Mouse (Mus musculus) midbrain, embryonic 10.5 days (tissue): ENCODE results near the gene Igsf21. TPM values are rescaled to one million over a fixed set of nuclear protein-coding genes. Genes with fewer than 3 reads are reported as not detected.
A peak's percentile ranks its signal among the peaks of the same experiment; 100 is the strongest.

Experiments used
- DNase-seq: peaks from one replicate; pipeline ENCODE4 v3.0.0-alpha.2; 2017; ENCODE audit warnings: low spot score
- H3K27ac ChIP-seq: fragments of 300-500 bp; sonication (generic); replicated peaks from 2 replicates; pipeline ENCODE4 v1.5.1; 2016; ENCODE audit warnings: mild to moderate bottlenecking
- H3K27me3 ChIP-seq: fragments of 300-500 bp; sonication (generic); 2 replicates; pipeline ENCODE4 v1.6.1; 2016; ENCODE audit warnings: low read depth, mild to moderate bottlenecking; ENCODE audit not compliant: poor library complexity, severe bottlenecking
- H3K36me3 ChIP-seq: fragments of 300-500 bp; sonication (generic); 2 replicates; pipeline ENCODE4 v1.6.1; 2016; ENCODE audit warnings: mild to moderate bottlenecking, moderate library complexity
- H3K4me1 ChIP-seq: fragments of 300-500 bp; sonication (generic); 2 replicates; pipeline ENCODE4 v1.6.1; 2016
- H3K4me3 ChIP-seq: fragments of 300-500 bp; sonication (generic); 2 replicates; pipeline ENCODE4 v1.5.1; 2016; ENCODE audit warnings: mild to moderate bottlenecking, moderate library complexity
- H3K9me3 ChIP-seq: fragments of 300-500 bp; sonication (generic); replicated peaks from 2 replicates; pipeline ENCODE4 v1.6.1; 2016; ENCODE audit warnings: mild to moderate bottlenecking
- WGBS: fragments of 180-500 bp; shearing (Covaris S2); methylation state at CpG from one replicate; pipeline ENCODE4 v1.1.7; 2016; 5-methylcytosine and 5-hydroxymethylcytosine counted together
- polyA plus RNA-seq: library from polyadenylated mRNA; unstranded; fragments of >200 nt; fragmentation: Nextera tagmentation; extraction: Ambion mirVana; gene quantifications from 2 replicates; pipeline ENCODE4 v1.2.1, GENCODE M21; 2016

Gene Igsf21
- polyA plus RNA-seq, 1 experiment from 2014 or later: 9.5 TPM

DNA sequence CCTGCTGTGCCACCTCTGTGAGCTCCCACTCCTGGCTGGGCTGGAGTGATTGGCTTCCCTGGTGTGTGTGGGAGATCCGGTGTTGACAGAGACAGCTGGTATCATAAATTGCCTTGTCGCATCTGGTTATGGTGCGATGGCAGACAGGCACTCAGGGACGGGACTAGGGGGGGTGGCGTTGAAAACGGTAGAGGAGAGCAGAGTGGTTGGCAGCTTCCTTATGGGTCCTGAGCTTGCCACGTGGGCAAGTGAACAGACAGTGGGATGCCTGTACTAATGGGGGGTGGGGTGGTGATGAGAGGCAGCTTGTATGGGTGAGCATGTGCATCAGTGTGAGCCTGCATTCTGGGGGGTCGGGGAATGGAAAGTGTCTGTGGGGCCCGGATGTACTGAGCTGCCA lies 130.8 kb downstream of the Igsf21 start:
- 90% methylated on average over 9 of the region's 9 CpGs for WGBS
- Histone ChIP-seq H3K27me3 (peaks cover 13% of the 10 kb centered on the region; the same call in 1 of the 2 replicates), H3K9me3 (no peaks in the 10 kb centered on the region), H3K4me3 (no peak overlapping the region), H3K4me1 (peaks cover 7% of the 10 kb centered on the region; the same call in 1 of the 2 replicates), H3K27ac (no peak overlapping the region), H3K36me3 (no peaks in the 10 kb centered on the region)
- DNase-seq: no peak

DNA sequence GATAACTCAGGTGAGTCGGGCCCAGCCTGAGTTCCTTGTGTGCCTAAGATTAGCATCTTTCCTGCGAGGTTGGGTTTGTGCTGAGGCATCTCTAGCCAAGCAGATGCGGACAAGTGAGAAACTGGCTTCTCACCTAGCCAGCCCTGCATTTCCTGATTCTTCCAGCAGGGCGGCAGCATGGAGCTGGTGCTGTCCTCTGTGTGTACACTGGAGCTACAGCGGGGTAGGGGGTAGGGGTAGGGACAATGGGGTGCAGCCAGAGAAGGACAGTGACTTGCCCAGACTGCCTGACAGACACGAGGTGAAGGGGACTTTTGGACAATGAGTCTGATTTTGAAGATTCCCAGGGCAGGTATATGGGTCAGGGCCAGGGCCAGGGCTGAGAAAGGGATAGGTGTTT lies 131.5 kb downstream of the Igsf21 start:
- 93% methylated on average over 6 of the region's 6 CpGs for WGBS
- no peaks in the 10 kb centered on the region for H3K36me3 ChIP-seq
- H3K27ac ChIP-seq: no peak overlapping the region
- peaks cover 20% of the 10 kb centered on the region for H3K27me3 ChIP-seq
- no peaks in the 10 kb centered on the region for H3K9me3 ChIP-seq
- no peak for DNase-seq
- H3K4me1 ChIP-seq: peaks cover 7% of the 10 kb centered on the region; the same call in 1 of the 2 replicates
- H3K4me3 ChIP-seq: no peak overlapping the region

DNA sequence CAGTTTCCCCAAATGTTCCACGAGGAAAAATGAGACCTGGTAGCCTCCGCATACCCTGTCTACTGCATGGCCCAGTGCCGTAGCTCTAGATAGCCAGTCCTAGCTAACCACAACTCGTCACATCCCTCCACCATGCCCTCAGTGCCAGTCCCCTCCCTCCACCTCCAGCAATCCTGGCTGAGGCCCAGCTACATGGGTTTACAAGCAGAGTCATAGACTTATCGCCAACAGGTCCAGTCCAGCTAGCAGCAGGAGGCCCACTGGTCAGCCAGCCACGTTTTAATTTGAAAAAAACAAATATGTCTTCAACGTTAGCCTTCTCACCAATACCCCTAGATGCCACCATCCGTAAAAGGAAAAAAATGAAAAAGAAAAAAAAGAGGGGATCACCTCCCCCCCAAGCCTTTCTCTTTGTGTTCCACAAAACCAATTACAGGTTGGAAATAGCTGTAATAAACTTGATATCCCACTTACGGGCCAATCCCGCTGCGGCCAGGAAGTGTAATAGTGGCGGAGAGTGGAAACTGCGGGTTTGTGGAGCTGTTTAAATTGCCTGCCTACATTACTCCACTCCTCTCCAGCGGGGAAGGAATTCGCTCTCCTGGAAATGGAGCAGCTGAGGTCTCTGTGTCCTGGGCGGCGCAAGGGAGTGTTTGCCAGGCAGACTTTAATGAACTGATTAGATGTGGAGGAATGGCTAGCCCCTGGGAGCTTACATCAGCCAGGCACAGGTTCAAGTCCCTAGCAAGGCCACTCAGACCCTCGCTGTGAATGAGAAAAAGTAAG lies 132.7 kb downstream of the Igsf21 start:
- WGBS: 88% methylated on average over 18 of the region's 18 CpGs
- Histone ChIP-seq H3K27me3 (peaks cover 32% of the 10 kb centered on the region), H3K27ac (no peak overlapping the region), H3K36me3 (no peaks in the 10 kb centered on the region), H3K9me3 (no peaks in the 10 kb centered on the region), H3K4me1 (peaks cover 8% of the 10 kb centered on the region), H3K4me3 (no peak overlapping the region)
- DNase-seq: no peak

DNA sequence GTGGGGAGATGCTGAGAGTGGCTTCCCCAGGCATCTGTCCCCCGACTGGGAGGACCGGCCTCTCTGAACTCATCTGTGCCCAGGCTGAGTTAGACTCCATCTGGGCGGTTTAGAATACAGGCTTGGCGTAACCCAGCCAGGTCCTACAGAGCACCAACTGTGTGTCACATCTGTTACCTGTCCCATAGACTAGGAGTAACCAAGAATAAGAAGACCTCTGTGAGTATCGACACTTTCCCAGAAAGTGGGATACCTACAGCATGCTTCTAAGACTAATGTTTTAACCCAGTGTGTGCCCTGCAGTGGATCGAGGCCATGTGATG lies 137.0 kb downstream of the Igsf21 start:
- Histone ChIP-seq H3K4me3 (peak overlapping the region; percentile 50), H3K36me3 (no peaks in the 10 kb centered on the region), H3K27ac (peak overlapping the region; percentile 75), H3K4me1 (peaks cover 30% of the 10 kb centered on the region), H3K9me3 (no peaks in the 10 kb centered on the region), H3K27me3 (peaks cover 70% of the 10 kb centered on the region)
- DNase-seq: no peak
- WGBS: 46% methylated on average over 6 of the region's 6 CpGs

DNA sequence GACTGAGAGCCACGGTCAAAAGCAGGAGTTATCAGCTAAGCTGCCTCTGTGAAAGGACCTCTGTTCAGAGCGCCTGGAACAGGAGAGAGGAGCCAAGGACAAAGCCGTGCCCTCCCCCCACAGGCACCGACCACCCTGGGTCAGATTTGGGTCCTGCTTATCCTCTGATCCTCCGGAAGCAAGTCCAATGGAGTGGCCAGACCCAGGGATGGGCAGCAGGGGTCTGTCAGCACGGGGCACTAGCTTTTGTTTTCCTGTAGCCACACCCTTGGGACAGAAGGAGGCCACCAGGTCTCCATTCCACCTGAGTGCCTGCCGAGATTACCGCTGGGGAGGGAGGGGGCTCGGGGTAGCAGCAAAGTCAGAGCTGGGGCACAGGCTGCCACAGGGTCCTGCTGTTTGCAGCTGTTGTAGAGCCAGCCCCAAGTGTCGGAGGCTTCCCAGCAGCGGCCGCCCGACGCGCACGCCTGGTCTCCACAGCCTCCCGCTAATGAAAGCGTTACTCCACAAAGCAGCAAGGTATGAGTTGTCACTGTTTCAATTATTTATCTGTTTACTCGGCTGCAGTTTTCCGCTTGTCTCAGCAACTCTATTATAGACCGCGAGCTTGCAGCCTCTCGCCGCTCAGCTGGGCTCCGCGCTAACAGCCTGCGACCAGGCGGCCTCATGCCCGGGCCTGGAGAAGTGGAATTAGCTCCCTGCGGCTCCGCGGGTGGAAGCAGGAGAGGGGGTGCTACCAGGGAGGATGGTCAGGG lies 137.5 kb downstream of the Igsf21 start:
- Histone ChIP-seq H3K27ac (peak overlapping the region; percentile 75), H3K4me1 (peaks cover 36% of the 10 kb centered on the region), H3K4me3 (peak overlapping the region; percentile 50), H3K36me3 (no peaks in the 10 kb centered on the region), H3K27me3 (peaks cover 76% of the 10 kb centered on the region), H3K9me3 (no peaks in the 10 kb centered on the region)
- DNase-seq: peak; percentile 52
- WGBS: under 1% methylated on average over 32 of the region's 32 CpGs

DNA sequence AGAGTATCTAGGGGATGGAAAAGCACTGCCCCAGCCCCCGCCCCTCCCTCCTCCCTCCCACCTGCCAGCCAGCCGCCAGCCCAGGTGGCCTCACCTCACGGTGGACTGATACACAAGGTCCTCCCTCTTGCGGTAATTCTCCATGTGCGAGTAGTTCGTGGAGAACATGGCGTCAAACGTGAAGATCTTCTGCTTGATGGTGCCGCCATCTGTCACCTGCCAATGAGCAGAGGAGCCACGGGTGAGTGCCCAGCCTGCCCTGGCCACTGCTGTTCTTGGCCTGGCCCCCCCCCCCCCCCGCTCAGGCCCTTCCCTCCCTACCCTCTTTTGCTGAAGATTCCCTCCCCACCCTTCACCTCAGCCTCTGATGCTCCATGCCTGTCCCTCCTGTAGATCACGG lies 139.4 kb downstream of the Igsf21 start:
- DNase-seq: no peak
- H3K27me3 ChIP-seq: peaks cover 90% of the 10 kb centered on the region
- peaks cover 54% of the 10 kb centered on the region for H3K4me1 ChIP-seq
- H3K27ac ChIP-seq: no peak overlapping the region
- H3K36me3 ChIP-seq: no peaks in the 10 kb centered on the region
- H3K9me3 ChIP-seq: no peaks in the 10 kb centered on the region
- WGBS: 78% methylated on average over 11 of the region's 12 CpGs
- no peak overlapping the region for H3K4me3 ChIP-seq

DNA sequence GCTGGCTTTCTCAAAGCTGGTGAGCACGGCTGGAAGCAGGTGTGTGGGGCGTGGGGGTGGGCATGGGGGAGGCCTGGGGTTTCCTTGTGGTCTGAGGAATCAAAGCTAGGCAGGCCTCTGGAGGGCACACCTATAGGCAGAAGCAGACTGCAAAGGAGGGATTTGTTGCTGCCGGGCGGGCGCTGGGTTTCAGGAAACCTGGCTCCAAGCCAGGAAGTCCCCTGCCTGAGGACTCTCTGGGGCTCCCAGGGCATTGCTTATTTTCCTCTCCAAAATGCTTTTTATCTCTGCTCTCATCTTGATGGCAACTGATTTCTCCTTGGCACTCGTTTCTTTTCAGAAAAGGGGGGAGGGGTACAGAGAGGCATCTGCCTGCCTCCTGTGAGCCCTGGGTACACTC lies 141.8 kb downstream of the Igsf21 start:
- WGBS: 25% methylated on average over 6 of the region's 6 CpGs
- Histone ChIP-seq H3K27me3 (peaks cover 76% of the 10 kb centered on the region), H3K9me3 (no peaks in the 10 kb centered on the region), H3K27ac (no peak overlapping the region), H3K36me3 (no peaks in the 10 kb centered on the region), H3K4me1 (peaks cover 61% of the 10 kb centered on the region), H3K4me3 (no peak overlapping the region)
- no peak for DNase-seq

DNA sequence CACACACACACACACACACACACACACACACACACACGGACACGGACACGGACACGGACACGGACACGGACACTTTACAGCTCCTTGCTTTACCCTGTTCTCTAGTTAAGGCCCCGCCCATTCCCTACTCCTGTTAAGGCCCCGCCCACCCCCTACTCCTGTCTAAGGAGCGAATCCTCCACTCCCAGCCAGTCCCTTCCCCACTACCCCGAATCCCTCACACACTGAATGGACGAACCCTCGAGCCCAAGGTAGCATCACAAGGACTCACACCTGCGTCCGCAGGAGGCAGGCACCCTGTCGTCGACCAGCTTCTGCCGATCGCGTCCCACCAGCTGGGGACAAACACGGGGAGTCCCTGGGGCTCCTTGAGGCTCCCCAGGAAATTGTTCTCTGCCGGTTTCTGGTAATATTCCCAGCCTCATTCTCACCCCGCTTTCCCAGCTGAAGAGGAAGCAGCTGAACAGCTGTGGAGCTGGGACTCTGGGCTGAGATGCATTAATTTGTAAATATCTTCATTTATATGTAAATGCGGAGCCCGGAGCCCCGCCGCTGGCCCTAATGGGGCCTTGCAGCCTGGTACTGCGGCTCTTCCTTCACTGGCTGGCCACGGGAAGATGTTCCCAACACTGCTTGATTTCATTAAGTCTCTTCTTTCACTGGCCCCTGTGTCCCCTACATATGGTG lies 143.1 kb downstream of the Igsf21 start:
- Histone ChIP-seq H3K27ac (peak overlapping the region; percentile 30; the same call in 1 of the 2 replicates), H3K4me1 (peaks cover 52% of the 10 kb centered on the region), H3K4me3 (peak overlapping the region; percentile 50), H3K27me3 (peaks cover 66% of the 10 kb centered on the region), H3K36me3 (no peaks in the 10 kb centered on the region), H3K9me3 (no peaks in the 10 kb centered on the region)
- under 1% methylated on average over 28 of the region's 28 CpGs for WGBS
- peak; percentile 38 for DNase-seq

DNA sequence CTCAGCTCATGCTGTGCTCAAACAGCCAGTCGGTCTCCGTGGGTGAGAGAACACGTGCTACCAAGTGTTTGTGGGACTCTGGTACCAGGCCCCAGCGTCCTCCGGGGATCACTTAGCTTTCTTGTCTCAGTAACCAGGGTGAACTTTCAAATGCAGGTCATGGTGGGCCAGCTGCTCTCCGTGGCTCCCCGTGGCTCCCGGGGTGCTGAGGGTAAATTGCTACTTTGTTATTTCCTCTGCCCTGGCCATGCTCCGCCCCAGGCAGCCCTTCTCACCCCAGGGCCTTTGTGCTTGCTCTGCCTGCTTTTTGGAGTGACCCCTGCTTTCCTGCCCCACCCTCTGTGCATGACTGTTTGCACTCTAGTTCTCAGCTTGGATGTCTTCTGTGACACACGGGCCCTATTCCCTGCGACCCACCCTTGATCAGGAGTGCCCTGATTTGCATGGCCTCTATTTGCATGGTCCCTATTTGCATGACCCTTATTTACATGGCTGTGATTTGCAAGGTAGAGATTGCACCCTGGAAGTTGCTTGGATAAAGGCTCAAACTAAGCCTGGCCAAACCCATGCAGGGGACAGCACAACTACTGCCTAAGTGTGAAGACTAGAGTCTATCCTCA lies 143.9 kb downstream of the Igsf21 start:
- H3K36me3 ChIP-seq: no peaks in the 10 kb centered on the region
- peak overlapping the region; percentile 50; the same call in 1 of the 2 replicates for H3K4me3 ChIP-seq
- H3K9me3 ChIP-seq: no peaks in the 10 kb centered on the region
- no peak for DNase-seq
- WGBS: 19% methylated on average over 11 of the region's 11 CpGs
- peaks cover 60% of the 10 kb centered on the region for H3K27me3 ChIP-seq
- no peak overlapping the region for H3K27ac ChIP-seq
- H3K4me1 ChIP-seq: peaks cover 49% of the 10 kb centered on the region

DNA sequence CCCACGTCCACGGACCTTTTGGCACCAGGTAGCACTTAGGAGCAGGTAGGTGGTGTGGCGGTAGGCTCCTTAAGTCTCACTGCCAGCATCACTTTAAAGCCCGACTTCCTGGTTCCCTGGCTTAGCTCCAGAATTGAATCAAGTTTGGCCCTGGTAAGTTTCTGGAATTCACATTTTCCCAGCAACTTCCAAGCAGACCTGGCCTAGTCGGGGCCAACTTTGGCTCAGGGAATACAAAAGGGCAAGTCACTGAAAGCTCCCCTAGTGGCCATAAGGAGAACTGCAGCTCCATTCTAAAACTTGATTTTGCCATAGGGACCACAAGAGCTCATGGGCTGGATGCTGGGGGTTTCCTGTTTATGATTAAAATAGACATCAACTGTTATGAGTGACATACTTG lies 145.5 kb downstream of the Igsf21 start:
- Histone ChIP-seq H3K4me3 (no peak overlapping the region), H3K36me3 (no peaks in the 10 kb centered on the region), H3K4me1 (peaks cover 43% of the 10 kb centered on the region), H3K27me3 (peaks cover 44% of the 10 kb centered on the region), H3K27ac (no peak overlapping the region), H3K9me3 (no peaks in the 10 kb centered on the region)
- 78% methylated on average over 5 of the region's 5 CpGs for WGBS
- peak; percentile 28 for DNase-seq

DNA sequence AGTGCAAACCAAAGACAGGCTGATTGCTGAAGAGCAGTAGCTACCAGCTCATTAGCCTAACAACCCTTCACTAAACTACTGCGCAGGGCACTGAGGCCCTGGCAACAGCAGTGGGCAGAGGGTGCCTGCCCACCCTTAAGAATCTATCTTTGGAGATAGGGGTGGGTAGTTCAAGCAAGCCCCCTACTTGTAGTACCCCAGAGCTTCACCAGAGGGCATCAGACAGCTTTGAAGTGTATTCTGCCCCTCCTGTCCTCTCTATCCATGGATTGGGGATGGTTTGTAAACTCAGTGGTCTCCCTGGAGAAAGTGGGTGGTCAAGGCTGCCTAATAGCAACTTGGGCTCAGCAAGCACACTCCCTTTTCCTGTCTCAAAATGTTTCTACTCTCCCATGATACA lies 146.4 kb downstream of the Igsf21 start:
- peak; percentile 33 for DNase-seq
- Histone ChIP-seq H3K36me3 (no peaks in the 10 kb centered on the region), H3K27ac (no peak overlapping the region), H3K4me3 (no peak overlapping the region), H3K4me1 (peaks cover 39% of the 10 kb centered on the region), H3K9me3 (no peaks in the 10 kb centered on the region), H3K27me3 (peaks cover 37% of the 10 kb centered on the region)
- 64% methylated on average over 1 of the region's 1 CpGs for WGBS

DNA sequence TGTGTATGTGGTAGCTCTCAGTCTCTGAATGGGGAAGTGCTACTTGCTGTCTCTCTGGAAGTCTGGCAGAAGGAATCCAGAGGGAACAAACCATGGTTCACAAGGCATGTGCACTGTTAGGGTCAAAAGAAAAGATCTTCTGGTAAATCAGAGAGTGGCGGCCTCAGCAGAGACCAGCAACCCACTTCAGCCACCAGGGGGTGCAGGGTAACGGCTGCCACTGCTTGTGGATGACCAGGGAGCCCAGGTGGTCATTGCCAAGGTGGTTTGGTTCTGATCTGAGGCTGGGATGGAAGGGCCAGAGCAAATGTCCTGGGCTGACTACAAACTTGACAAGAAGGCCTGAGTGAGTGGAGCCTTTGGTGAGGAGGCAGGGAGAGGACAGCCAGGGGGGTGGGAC lies 150.3 kb downstream of the Igsf21 start:
- Histone ChIP-seq H3K36me3 (no peaks in the 10 kb centered on the region), H3K27me3 (peaks cover 4% of the 10 kb centered on the region; the same call in 1 of the 2 replicates), H3K4me1 (peaks cover 8% of the 10 kb centered on the region; the same call in 1 of the 2 replicates), H3K9me3 (no peaks in the 10 kb centered on the region), H3K27ac (no peak overlapping the region), H3K4me3 (no peak overlapping the region)
- WGBS: 63% methylated on average over 2 of the region's 2 CpGs
- DNase-seq: no peak
